Mouse (Mus musculus) hindbrain, postnatal 0 days (tissue): ENCODE results near the gene Syt13. TPM values are rescaled to one million over a fixed set of nuclear protein-coding genes. Genes with fewer than 3 reads are reported as not detected.

Source experiments
- ATAC-seq: fragments of 200-750 bp; cut with Nextera tagmentation; 2 replicates; pipeline ENCODE4 v1.8.0; 2017; ENCODE audit warnings: mild to moderate bottlenecking, moderate TSS enrichment, moderate library complexity
- DNase-seq: peaks from one replicate; pipeline ENCODE4 v3.0.0-alpha.2; 2015; ENCODE audit warnings: low spot score
- H3K27ac ChIP-seq: fragments of 300-500 bp; sonication (generic); 2 replicates; pipeline ENCODE4 v1.5.1; 2014; ENCODE audit warnings: mild to moderate bottlenecking
- H3K27me3 ChIP-seq: fragments of 300-500 bp; sonication (generic); 2 replicates; pipeline ENCODE4 v1.6.1; 2014; ENCODE audit warnings: low read length, mixed read lengths; ENCODE audit not compliant: insufficient read depth
- H3K36me3 ChIP-seq: fragments of 300-500 bp; sonication (generic); 2 replicates; pipeline ENCODE4 v1.6.1; 2014; ENCODE audit warnings: low read length, mixed read lengths; ENCODE audit not compliant: insufficient read depth
- H3K4me1 ChIP-seq: fragments of 300-500 bp; sonication (generic); 2 replicates; pipeline ENCODE4 v1.6.1; 2014; ENCODE audit warnings: antibody characterized with exemption, low read length, mixed read lengths; ENCODE audit not compliant: insufficient read depth
- H3K4me2 ChIP-seq: fragments of 300-500 bp; sonication (generic); 2 replicates; pipeline ENCODE4 v1.6.1; 2014; ENCODE audit warnings: low read depth, mild to moderate bottlenecking, low read length, moderate library complexity, mixed read lengths
- H3K4me3 ChIP-seq: fragments of 300-500 bp; sonication (generic); 2 replicates; pipeline ENCODE4 v1.5.1; 2014; ENCODE audit warnings: low read length
- H3K9ac ChIP-seq: fragments of 300-500 bp; sonication (generic); replicated peaks from 2 replicates; pipeline ENCODE4 v1.6.1; 2014; ENCODE audit warnings: mild to moderate bottlenecking, low read length, moderate library complexity, mixed read lengths
- H3K9me3 ChIP-seq: fragments of 300-500 bp; sonication (generic); 2 replicates; pipeline ENCODE4 v1.6.1; 2016; ENCODE audit warnings: low read length, mixed read lengths
- CTCF ChIP-seq: IDR thresholded peaks from 2 replicates; pipeline ENCODE4 v1.5.1; 2016; ENCODE audit warnings: antibody characterized with exemption, control low read depth, low read depth
- WGBS: fragments of 180-500 bp; shearing (Covaris S2); extraction: QIAGEN DNeasy Blood & Tissue Kit; methylation state at CpG from one replicate; pipeline ENCODE4 v1.1.7; 2014; 5-methylcytosine and 5-hydroxymethylcytosine counted together
- polyA plus RNA-seq: library from polyadenylated mRNA; unstranded; fragments of >200 nt; fragmentation: Nextera tagmentation; extraction: Ambion mirVana; gene quantifications from 2 replicates; pipeline ENCODE4 v1.2.1, GENCODE M21; 2015
- total RNA-seq: library from RNA; depleted of rRNA; stranded (reverse); fragments of >200 nt; gene quantifications from 2 replicates; pipeline ENCODE4 v1.2.3, GENCODE M21; 2014

Syt13 gene
- total and polyA plus RNA-seq, 2 experiments from 2014 or later: 70.8 to 145 TPM

DNA sequence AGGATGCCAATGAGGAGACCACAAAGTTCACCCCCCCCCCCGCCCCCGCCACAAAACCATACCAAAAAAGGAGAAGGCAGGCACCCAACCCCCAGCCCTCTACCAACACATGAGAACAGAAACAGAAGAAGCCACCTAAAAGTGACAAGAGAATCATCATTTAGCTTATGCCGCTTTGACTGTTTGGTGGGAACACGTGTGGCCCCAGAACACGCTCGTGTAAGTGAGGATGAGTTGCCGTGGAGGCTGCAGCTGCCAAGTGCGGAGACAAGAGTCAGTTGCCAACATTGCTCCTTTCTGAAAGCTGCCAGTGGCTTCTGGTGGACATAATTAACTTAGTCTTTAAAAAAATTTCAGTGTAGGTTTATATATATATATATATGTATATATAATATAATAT is 56.6 kb downstream of the Syt13 start:
- Histone ChIP-seq H3K4me1 (no peaks in the 10 kb centered on the region), H3K9ac (no peak overlapping the region), H3K36me3 (peaks cover 29% of the 10 kb centered on the region), H3K9me3 (no peaks in the 10 kb centered on the region), H3K27ac (no peak overlapping the region), H3K4me2 (no peak overlapping the region), H3K27me3 (no peaks in the 10 kb centered on the region), H3K4me3 (no peak overlapping the region)
- TF ChIP-seq CTCF: no peak
- ATAC-seq (no peak), DNase-seq (no peak)
- 89% methylated on average over 8 of the region's 8 CpGs for WGBS

DNA sequence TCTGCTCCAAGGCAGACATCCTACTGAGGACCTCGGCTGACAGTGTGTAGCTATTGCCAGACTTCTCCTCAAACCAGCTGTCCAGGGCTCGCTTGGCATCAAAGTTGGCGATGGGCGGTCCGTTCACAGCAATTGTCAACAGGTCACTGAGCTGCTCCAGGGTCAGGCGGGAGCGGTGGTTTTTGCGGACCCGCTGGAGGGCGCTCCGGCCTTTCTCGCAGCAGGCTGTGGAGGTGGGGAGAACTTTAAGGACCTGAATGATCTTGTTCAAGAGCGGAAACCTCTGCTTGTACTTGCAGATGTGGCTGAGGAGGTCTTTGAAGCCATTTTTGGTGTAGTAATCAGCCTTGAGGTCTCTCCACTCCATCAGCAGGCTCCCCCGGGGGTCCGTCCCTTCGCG is 57.2 kb downstream of the Syt13 start:
- WGBS: 80% methylated on average over 17 of the region's 17 CpGs
- DNase-seq (no peak), ATAC-seq (no peak)
- Histone ChIP-seq H3K9ac (no peak overlapping the region), H3K4me1 (no peaks in the 10 kb centered on the region), H3K9me3 (no peaks in the 10 kb centered on the region), H3K36me3 (peaks cover 31% of the 10 kb centered on the region), H3K4me3 (no peak overlapping the region), H3K27ac (no peak overlapping the region), H3K4me2 (no peak overlapping the region), H3K27me3 (no peaks in the 10 kb centered on the region)
- no peak for TF ChIP-seq CTCF

DNA sequence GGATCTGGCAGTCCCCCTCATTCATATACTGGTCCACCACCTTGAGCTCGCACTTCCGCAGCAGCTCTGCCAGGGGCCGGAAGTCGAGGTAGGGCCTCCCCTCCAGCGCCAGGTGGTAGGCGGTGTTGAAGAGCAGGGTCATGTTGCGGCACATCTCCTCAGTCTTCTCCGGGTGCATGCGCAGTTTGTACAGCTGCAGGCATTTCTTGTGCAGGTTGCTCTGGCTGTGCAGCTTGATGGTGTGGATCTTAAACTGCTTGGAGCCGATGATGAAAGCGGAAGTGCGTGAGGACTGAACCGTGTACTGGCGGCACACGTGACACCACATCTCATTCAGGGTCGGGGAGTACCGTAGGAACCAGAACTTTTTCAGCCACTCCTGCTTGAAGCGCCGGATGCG is 58.7 kb downstream of the Syt13 start:
- whole genome bisulfite sequencing: 97% methylated on average over 20 of the region's 20 CpGs
- H3K9ac ChIP-seq: no peak overlapping the region
- no peak overlapping the region for H3K4me3 ChIP-seq
- H3K4me1 ChIP-seq: no peaks in the 10 kb centered on the region
- H3K36me3 ChIP-seq: peaks cover 34% of the 10 kb centered on the region
- H3K4me2 ChIP-seq: no peak overlapping the region
- no peak for DNase-seq
- no peak overlapping the region for H3K27ac ChIP-seq
- no peak for ATAC-seq
- H3K9me3 ChIP-seq: no peaks in the 10 kb centered on the region
- H3K27me3 ChIP-seq: no peaks in the 10 kb centered on the region
- no peak for TF ChIP-seq CTCF

DNA sequence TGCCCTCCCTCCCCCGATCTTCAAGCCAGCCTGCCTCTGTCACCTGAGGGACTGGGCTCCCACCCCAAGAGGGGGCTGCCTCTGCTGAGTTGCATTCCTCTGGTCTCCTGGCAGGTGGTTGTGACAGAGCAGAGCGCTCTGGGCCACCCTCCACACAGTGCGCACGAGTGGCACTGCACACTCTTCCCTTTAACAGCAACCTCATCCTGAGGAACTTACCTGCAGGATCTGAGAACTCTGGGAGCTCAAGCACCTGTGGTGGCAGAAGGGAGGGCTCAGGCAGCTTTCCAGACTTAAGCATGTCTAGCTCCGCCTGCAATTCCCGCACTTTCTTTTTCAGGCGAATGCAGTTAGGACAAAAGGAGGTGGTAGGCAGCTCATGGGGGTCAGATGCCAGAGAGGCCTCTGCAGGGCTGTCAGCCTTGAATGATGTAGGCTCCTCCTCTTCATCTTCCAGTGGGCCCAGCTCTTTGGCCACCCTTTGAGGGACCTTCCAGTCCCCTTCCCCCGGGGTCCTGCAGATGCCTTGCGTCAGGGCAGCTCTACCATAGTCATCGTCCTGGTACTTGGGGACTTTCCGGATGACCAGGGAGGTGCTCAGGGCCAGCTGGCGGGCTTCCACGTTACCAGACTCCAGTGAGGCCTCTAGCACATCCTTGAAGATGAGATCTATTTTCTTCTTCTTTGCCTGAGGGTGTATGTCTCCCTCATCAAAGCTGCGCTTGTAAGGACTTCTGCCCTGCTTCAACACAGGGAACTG is 60.3 kb downstream of the Syt13 start:
- H3K4me3 ChIP-seq: no peak overlapping the region
- DNase-seq (no peak), ATAC-seq (no peak)
- H3K36me3 ChIP-seq: peaks cover 47% of the 10 kb centered on the region
- no peak overlapping the region for H3K4me2 ChIP-seq
- WGBS: 64% methylated on average over 14 of the region's 14 CpGs
- no peak overlapping the region for H3K9ac ChIP-seq
- no peaks in the 10 kb centered on the region for H3K27me3 ChIP-seq
- no peak overlapping the region for H3K27ac ChIP-seq
- H3K9me3 ChIP-seq: no peaks in the 10 kb centered on the region
- no peak for TF ChIP-seq CTCF
- no peaks in the 10 kb centered on the region for H3K4me1 ChIP-seq

DNA sequence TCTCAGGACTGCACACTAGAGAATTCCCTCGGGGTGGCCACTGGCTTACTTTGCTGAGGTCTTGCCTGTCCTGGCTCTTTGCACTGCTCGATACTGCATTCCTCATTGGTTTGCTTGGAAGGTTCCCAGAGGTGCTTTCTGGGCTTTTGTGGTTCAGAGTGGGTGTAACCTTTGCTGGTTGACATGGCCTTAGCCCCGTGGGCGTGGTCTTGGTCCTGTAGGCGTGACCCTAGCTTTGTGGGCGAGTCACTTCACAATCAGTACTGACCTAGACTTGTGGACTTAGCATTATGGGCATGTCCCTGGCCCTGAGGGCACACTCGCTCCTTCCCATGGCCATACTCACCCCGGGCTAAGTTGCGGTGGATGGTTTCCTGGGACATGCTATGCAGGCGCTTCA is 65.3 kb downstream of the Syt13 start:
- Histone ChIP-seq H3K9ac (no peak overlapping the region), H3K4me3 (no peak overlapping the region), H3K27ac (no peak overlapping the region), H3K4me1 (no peaks in the 10 kb centered on the region), H3K36me3 (peaks cover 28% of the 10 kb centered on the region; the same call in 1 of the 2 replicates), H3K4me2 (no peak overlapping the region), H3K27me3 (no peaks in the 10 kb centered on the region), H3K9me3 (no peaks in the 10 kb centered on the region)
- TF ChIP-seq CTCF: no peak
- no peak for DNase-seq
- WGBS: 92% methylated on average over 10 of the region's 10 CpGs
- ATAC-seq: no peak

DNA sequence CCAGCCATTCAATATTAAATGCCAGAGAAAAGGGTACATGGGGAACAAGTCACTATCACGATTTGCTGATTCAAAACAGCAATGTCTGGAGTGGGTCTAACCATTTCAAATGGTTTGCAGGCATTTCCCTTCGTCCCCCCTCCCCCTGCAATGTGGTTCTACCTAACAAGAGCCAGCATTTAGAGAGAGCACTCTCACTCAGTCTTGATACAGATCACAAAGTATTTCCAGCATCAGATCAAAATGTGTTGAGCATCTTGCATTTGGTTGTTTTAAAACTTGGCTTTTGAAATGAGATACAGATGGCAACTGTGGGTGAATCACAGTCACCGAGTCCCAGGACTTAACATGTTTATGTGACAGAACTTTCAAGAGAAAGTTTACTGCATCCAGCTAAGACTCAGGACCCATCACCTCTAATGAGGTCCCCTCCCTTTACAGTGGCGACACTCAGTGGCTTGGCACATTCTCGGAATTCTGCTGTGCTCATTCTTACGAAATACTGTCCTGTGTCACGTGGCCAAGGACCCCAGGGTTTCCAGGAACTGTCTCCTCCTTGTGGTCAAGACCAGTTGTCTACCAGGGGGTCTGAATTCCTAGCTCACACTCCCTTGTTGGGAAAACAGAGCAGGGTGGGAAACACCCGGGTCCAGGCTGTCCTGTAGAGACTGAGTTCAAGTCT is 67.8 kb downstream of the Syt13 start:
- WGBS: 79% methylated on average over 8 of the region's 8 CpGs

DNA sequence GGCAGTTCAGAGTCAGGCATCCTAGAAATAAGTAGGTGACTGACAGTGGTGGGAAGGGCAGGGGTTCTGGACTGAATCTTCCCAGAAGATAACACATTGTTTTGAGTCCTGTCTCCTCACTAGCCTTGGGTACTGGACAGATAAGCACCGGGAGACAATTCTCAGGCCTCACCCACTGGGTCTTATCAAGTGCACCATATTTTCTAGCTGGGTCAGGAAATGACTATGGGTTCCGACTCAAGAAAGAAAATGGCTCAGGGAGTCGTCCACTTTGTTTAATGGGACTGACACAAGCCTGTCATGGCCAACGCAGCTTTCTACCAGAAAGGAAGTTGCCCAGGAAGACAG is 68.3 kb downstream of the Syt13 start:
- WGBS: 74% methylated on average over 4 of the region's 4 CpGs
- H3K9ac ChIP-seq: no peak overlapping the region
- no peak for ATAC-seq
- no peak for DNase-seq
- no peak for TF ChIP-seq CTCF
- H3K9me3 ChIP-seq: no peaks in the 10 kb centered on the region
- no peaks in the 10 kb centered on the region for H3K27me3 ChIP-seq
- H3K36me3 ChIP-seq: peaks cover 21% of the 10 kb centered on the region; the same call in 1 of the 2 replicates
- no peak overlapping the region for H3K4me2 ChIP-seq
- no peak overlapping the region for H3K4me3 ChIP-seq
- H3K27ac ChIP-seq: no peak overlapping the region
- H3K4me1 ChIP-seq: peaks cover under 1% of the 10 kb centered on the region

More for the DNA sequence above, 67.8 kb downstream of the Syt13 start:
- H3K36me3 ChIP-seq: peaks cover 25% of the 10 kb centered on the region; the same call in 1 of the 2 replicates
- no peaks in the 10 kb centered on the region for H3K9me3 ChIP-seq
- H3K4me1 ChIP-seq: no peaks in the 10 kb centered on the region
- no peak overlapping the region for H3K4me2 ChIP-seq
- no peak for ATAC-seq
- TF ChIP-seq CTCF: no peak
- DNase-seq: no peak
- H3K27me3 ChIP-seq: no peaks in the 10 kb centered on the region
- H3K4me3 ChIP-seq: no peak overlapping the region
- no peak overlapping the region for H3K9ac ChIP-seq
- no peak overlapping the region for H3K27ac ChIP-seq
